19 mouse cellular contexts compared by ENCODE assay signal in genomic region chr5:149333941-149334698, GRCm38 (mm10).
DNase-seq lines count a peak whose midpoint lies in the region; ATAC-seq lines count a peak whose summit lies in the region.
"Had no signal": no experiment of that assay in that cellular context is flagged by ENCODE, and none has a peak within 500 bp of the region (broad histone marks: within the 10 kb centered on the region; RNA-seq: fewer than 3 reads in every experiment).

No protein-coding gene starts in this region.

- intact Hi-C loops in left cerebral cortex, postnatal 4 days (cut with DNase I) = no loop called here
- intact Hi-C loops in left cerebral cortex, postnatal 25 days (cut with DNase I) = loop anchor here (1.0 to 2.0 kb wide), 3 partner anchors 41 to 327 kb away; no protein-coding TSS in a partner anchor

- peaks cover 24% of the 10 kb centered on the region for H3K4me1 ChIP-seq in hindbrain, embryonic 12.5 days

- H3K4me3 ChIP-seq in hindbrain, embryonic 12.5 days = no peak overlapping the region
- H3K4me3 ChIP-seq: embryonic facial prominence, embryonic 12.5 days; neural tube, embryonic 12.5 days had no signal

- no peak overlapping the region for H3K27ac ChIP-seq in hindbrain, embryonic 12.5 days
- H3K27ac ChIP-seq: macrophage; neural tube, embryonic 12.5 days had no signal

- no peak overlapping the region for H3K4me2 ChIP-seq in hindbrain, embryonic 12.5 days (replicated peaks)
- H3K4me2 ChIP-seq: embryonic facial prominence, embryonic 12.5 days; heart, embryonic 11.5 days; neural tube, embryonic 12.5 days had no signal

- peak; percentile 40 to 53 for DNase-seq in left cerebral cortex, adult 18-20 months (ENCODE audit: low spot score in 2 of 2)
- DNase-seq in left cerebral cortex, postnatal 4 days = no peak
- DNase-seq in R1 (ENCODE audit: low read depth, low spot score) = peak; percentile 75
- DNase-seq in left cerebral cortex, postnatal 25 days (ENCODE audit: low spot score in 2 of 2) = peak; percentile 41 to 88
- peak; percentile 47 for DNase-seq in thymus, postnatal 0 days (ENCODE audit: low spot score)
- DNase-seq in ovary, postnatal 36 days (ENCODE audit: low spot score) = no peak
- no peak for DNase-seq in gastrocnemius, adult 8-10 months (ENCODE audit: low spot score in 2 of 2)
- DNase-seq: adrenal gland, adult 8-10 months; cerebellum, adult 9-10 months; gastrocnemius, postnatal 14 days; kidney, adult 8-10 months; lung, adult 18-20 months; midbrain, embryonic 14.5 days had no signal

- H3K27me3 ChIP-seq in hindbrain, embryonic 12.5 days = no peaks in the 10 kb centered on the region
- H3K27me3 ChIP-seq: embryonic facial prominence, embryonic 12.5 days; neural tube, embryonic 12.5 days; Patski had no signal

- no peak overlapping the region for H3K9ac ChIP-seq in hindbrain, embryonic 12.5 days
- H3K9ac ChIP-seq: embryonic facial prominence, embryonic 12.5 days; neural tube, embryonic 12.5 days had no signal

- WGBS in hindbrain, embryonic 12.5 days = 91% methylated on average over 8 of the region's 8 CpGs

- H3K36me3 ChIP-seq in hindbrain, embryonic 12.5 days = no peaks in the 10 kb centered on the region
- H3K36me3 ChIP-seq: embryonic facial prominence, embryonic 12.5 days; neural tube, embryonic 12.5 days had no signal

- no peak for ATAC-seq in hindbrain, embryonic 12.5 days (ENCODE audit: low FRiP score)
- ATAC-seq: Patski had no signal

- H3K9me3 ChIP-seq in hindbrain, embryonic 12.5 days (replicated peaks) = no peaks in the 10 kb centered on the region
- H3K9me3 ChIP-seq: embryonic facial prominence, embryonic 12.5 days; neural tube, embryonic 12.5 days had no signal

Comparison
In these comparisons a context has a peak if more than half of its experiments do, and no peak if none do; other contexts are left out.
1. DNase-seq: peak in left cerebral cortex, adult 18-20 months (2 of 2), R1 (single experiment), left cerebral cortex, postnatal 25 days (2 of 2) and thymus, postnatal 0 days (single experiment); none in left cerebral cortex, postnatal 4 days (single experiment), ovary, postnatal 36 days (single experiment) and gastrocnemius, adult 8-10 months (0 of 2).